Mouse (Mus musculus) CH12.LX (cell line): ENCODE measurements at regions not wholly inside any gene's neighbourhood (a gene's known extent, or its start where the extent isn't known, plus 50 kb on each side); places are given as distances from the start of the nearest gene placed in this dataset.

Source experiments
- DNase-seq: peaks from one replicate; pipeline ENCODE4 v3.0.0-alpha.2; 2013; ENCODE audit errors: extremely low read depth
- H3K27ac ChIP-seq: 2 replicates; pipeline ENCODE4 v1.5.1; 2012; ENCODE audit warnings: low read depth, mild to moderate bottlenecking, control low read depth, moderate library complexity; ENCODE audit not compliant: insufficient read depth
- H3K27me3 ChIP-seq: replicated peaks from 2 replicates; pipeline ENCODE3; 2012; ENCODE audit warnings: inconsistent platforms
- H3K36me3 ChIP-seq, 2 experiments: replicated peaks in 1 of 2; 2 replicates each; pipeline versions ENCODE3 to v1.6.1; 2012; ENCODE audit warnings: inconsistent platforms in 1 of 2, low read length in 1 of 2, mild to moderate bottlenecking in 1 of 2, mixed read lengths in 1 of 2, moderate library complexity in 1 of 2; ENCODE audit not compliant: control insufficient read depth in 1 of 2, insufficient read depth in 1 of 2
- H3K4me1 ChIP-seq, 2 experiments: 2 replicates each; pipeline ENCODE4 v1.6.1; 2012; ENCODE audit warnings: inconsistent platforms in 1 of 2, moderate library complexity in 1 of 2; ENCODE audit not compliant: insufficient read depth in 2 of 2, control insufficient read depth in 1 of 2
- H3K4me2 ChIP-seq: 2 replicates; pipeline ENCODE4 v1.6.1; 2012; ENCODE audit warnings: low read depth, mild to moderate bottlenecking, control low read depth; ENCODE audit not compliant: poor library complexity, insufficient read depth, severe bottlenecking
- H3K4me3 ChIP-seq, 3 experiments: fragments of 150-350 bp in 1 of 3; sonication (generic) in 1 of 3; replicated peaks in 1 of 3; 2 replicates each; pipeline versions ENCODE3 to v1.5.1; 2011 to 2012; ENCODE audit warnings: low read depth in 2 of 3, low read length in 2 of 3, mild to moderate bottlenecking in 2 of 3, moderate library complexity in 2 of 3, control low read depth in 1 of 3, improper control_type of control experiment in 1 of 3, inconsistent platforms in 1 of 3, mixed read lengths in 1 of 3; ENCODE audit not compliant: poor library complexity in 1 of 3
- H3K79me2 ChIP-seq: replicated peaks from 2 replicates; pipeline ENCODE4 v1.6.1; 2012; ENCODE audit warnings: mild to moderate bottlenecking, moderate library complexity; ENCODE audit not compliant: control insufficient read depth, poor library complexity, insufficient read depth, severe bottlenecking; ENCODE audit errors: extremely low read depth
- H3K9ac ChIP-seq: 2 replicates; pipeline ENCODE4 v1.6.1; 2012; ENCODE audit warnings: low read depth, mild to moderate bottlenecking, control low read depth, moderate library complexity; ENCODE audit not compliant: insufficient read depth
- H3K9me3 ChIP-seq: replicated peaks from 2 replicates; pipeline ENCODE3; 2012; ENCODE audit warnings: low read length, inconsistent platforms, mixed read lengths
- BHLHE40 ChIP-seq: IDR thresholded peaks from 2 replicates; pipeline ENCODE4 v1.6.1; 2011; ENCODE audit warnings: mild to moderate bottlenecking, low read depth, low read length, improper control_type of control experiment
- CHD2 ChIP-seq: IDR thresholded peaks from 2 replicates; pipeline ENCODE4 v1.6.1; 2011; ENCODE audit warnings: low read length, improper control_type of control experiment
- CTCF ChIP-seq, 2 experiments: IDR thresholded peaks in 1 of 2; conservative IDR thresholded peaks in 1 of 2; 2 replicates each; pipeline ENCODE4 v1.5.1; 2011 to 2012; ENCODE audit warnings: low read depth in 2 of 2, low read length in 2 of 2, improper control_type of control experiment in 1 of 2, inconsistent platforms in 1 of 2, mild to moderate bottlenecking in 1 of 2, moderate library complexity in 1 of 2
- ELF1 ChIP-seq: IDR thresholded peaks from 2 replicates; pipeline ENCODE4 v1.6.1; 2014; ENCODE audit warnings: low read depth, mild to moderate bottlenecking, inconsistent platforms, low read length, improper control_type of control experiment
- EP300 ChIP-seq: IDR thresholded peaks from 2 replicates; pipeline ENCODE4 v1.6.1; 2011; ENCODE audit warnings: low read length, improper control_type of control experiment
- ETS1 ChIP-seq: conservative IDR thresholded peaks from 2 replicates; pipeline ENCODE4 v1.6.1; 2012; ENCODE audit warnings: low read depth, mild to moderate bottlenecking, inconsistent platforms, low read length, improper control_type of control experiment, moderate library complexity
- GABPA ChIP-seq: IDR thresholded peaks from 2 replicates; pipeline ENCODE4 v1.6.1; 2012; ENCODE audit warnings: low read depth, low read length, improper control_type of control experiment, inconsistent platforms; ENCODE audit not compliant: insufficient replicate concordance
- IRF4 ChIP-seq: IDR thresholded peaks from 2 replicates; pipeline ENCODE4 v1.6.1; 2014; ENCODE audit warnings: low read depth, mild to moderate bottlenecking, inconsistent platforms, low read length, improper control_type of control experiment
- JUND ChIP-seq: conservative IDR thresholded peaks from 2 replicates; pipeline ENCODE4 v1.6.1; 2011; ENCODE audit warnings: low read depth, low read length, improper control_type of control experiment
- MAFK ChIP-seq: IDR thresholded peaks from 2 replicates; pipeline ENCODE4 v1.6.1; 2011; ENCODE audit warnings: low read length, improper control_type of control experiment; ENCODE audit not compliant: insufficient replicate concordance
- MAX ChIP-seq: IDR thresholded peaks from 2 replicates; pipeline ENCODE4 v1.6.1; 2011; ENCODE audit warnings: low read length, improper control_type of control experiment
- MAZ ChIP-seq: IDR thresholded peaks from 2 replicates; pipeline ENCODE4 v1.6.1; 2012; ENCODE audit warnings: low read depth, mild to moderate bottlenecking, inconsistent platforms, low read length, improper control_type of control experiment, moderate library complexity
- MEF2A ChIP-seq: IDR thresholded peaks from 2 replicates; pipeline ENCODE4 v1.6.1; 2014; ENCODE audit warnings: low read depth, mild to moderate bottlenecking, inconsistent platforms, low read length, improper control_type of control experiment, borderline replicate concordance
- NRF1 ChIP-seq: IDR thresholded peaks from 2 replicates; pipeline ENCODE4 v1.6.1; 2014; ENCODE audit warnings: low read depth, mild to moderate bottlenecking, inconsistent platforms, low read length, improper control_type of control experiment, moderate library complexity
- POLR2A ChIP-seq: IDR thresholded peaks from 2 replicates; pipeline ENCODE4 v1.6.1; 2011; ENCODE audit warnings: low read depth, mild to moderate bottlenecking, improper control_type of control experiment, low read length
- POLR2AphosphoS2 ChIP-seq: IDR thresholded peaks from 2 replicates; pipeline ENCODE4 v1.6.1; 2011; ENCODE audit warnings: low read depth, low read length, improper control_type of control experiment
- RAD21 ChIP-seq: IDR thresholded peaks from 2 replicates; pipeline ENCODE4 v1.6.1; 2011; ENCODE audit warnings: low read depth, mild to moderate bottlenecking, low read length, improper control_type of control experiment, moderate library complexity
- RCOR1 ChIP-seq: conservative IDR thresholded peaks from 2 replicates; pipeline ENCODE4 v1.6.1; 2012; ENCODE audit warnings: low read depth, mild to moderate bottlenecking, inconsistent platforms, low read length, improper control_type of control experiment
- SIN3A ChIP-seq: IDR thresholded peaks from 2 replicates; pipeline ENCODE4 v1.6.1; 2012; ENCODE audit warnings: low read length, improper control_type of control experiment, inconsistent platforms
- SMC3 ChIP-seq: IDR thresholded peaks from 2 replicates; pipeline ENCODE4 v1.6.1; 2011; ENCODE audit warnings: low read depth, low read length, improper control_type of control experiment
- TCF12 ChIP-seq: IDR thresholded peaks from 2 replicates; pipeline ENCODE4 v1.6.1; 2014; ENCODE audit warnings: low read depth, mild to moderate bottlenecking, inconsistent platforms, low read length, improper control_type of control experiment
- USF1 ChIP-seq: IDR thresholded peaks from 2 replicates; pipeline ENCODE4 v1.6.1; 2014; ENCODE audit warnings: low read depth, mild to moderate bottlenecking, inconsistent platforms, low read length, improper control_type of control experiment
- USF2 ChIP-seq: conservative IDR thresholded peaks from 2 replicates; pipeline ENCODE4 v1.6.1; 2011; ENCODE audit warnings: low read depth, low read length, improper control_type of control experiment
- ZMIZ1 ChIP-seq: IDR thresholded peaks from 2 replicates; pipeline ENCODE4 v1.6.1; 2012; ENCODE audit warnings: low read depth, mild to moderate bottlenecking, inconsistent platforms, low read length, improper control_type of control experiment
- ZNF384 ChIP-seq: IDR thresholded peaks from 2 replicates; pipeline ENCODE4 v1.6.1; 2012; ENCODE audit warnings: low read depth, low read length, improper control_type of control experiment, inconsistent platforms
- dilution Hi-C: fragments of 300-500 bp; cut with MboI; formaldehyde crosslinking; loops from 2 replicates; pipeline ENCODE4 v1.14.3; 2020; ENCODE audit warnings: low sequenced_read_pairs; ENCODE audit not compliant: extremely low pct_unique_long_range_greater_than_20kb, extremely low pct_ligation_motif_present
- in situ Hi-C: fragments of 300-500 bp; cut with MboI; formaldehyde crosslinking; loops from 3 replicates; pipeline ENCODE4 v1.14.3; 2019; ENCODE audit warnings: low sequenced_read_pairs, low pct_ligation_motif_present, low pct_unique_long_range_greater_than_20kb, mixed read lengths

- Histone ChIP-seq H3K79me2 (no peaks in the 10 kb centered on the region), H3K4me2 (no peak overlapping the region), H3K4me3 (no peak overlapping the region), H3K36me3 (no peaks in the 10 kb centered on the region), H3K9ac (no peak overlapping the region), H3K27ac (no peak overlapping the region), H3K4me1 (no peaks in the 10 kb centered on the region), H3K9me3 (no peaks in the 10 kb centered on the region), H3K27me3 (no peaks in the 10 kb centered on the region)
- no peak for DNase-seq
- TF ChIP-seq CHD2 = no peak
- no peak for TF ChIP-seq JUND
- TF ChIP-seq USF1 = no peak
- TF ChIP-seq RAD21 = peak; percentile 25
- TF ChIP-seq IRF4 = no peak
- TF ChIP-seq EP300 = no peak
- TF ChIP-seq MAZ = no peak
- peak in 1 of 2 experiments; percentile 34; a peak in 2 of 4 replicates for TF ChIP-seq CTCF (conservative IDR thresholded peaks at IDR 0.05 in 1 of 2, IDR thresholded peaks at IDR 0.05 in 1 of 2; ENCODE audit: low read depth in 2 of 2, low read length in 2 of 2)
- no peak for TF ChIP-seq POLR2AphosphoS2
- TF ChIP-seq BHLHE40 = no peak
- dilution Hi-C loops = no loop called here
- in situ Hi-C loops = no loop called here
Observed at GRCm38 (mm10) chrX:133787112-133787511, 63.7 kb upstream of the Tnmd start.

GRCm38 (mm10) chrX:133754026-133754425 is 65.2 kb upstream of the Pcdh19 start:
- Histone ChIP-seq H3K4me1 (no peaks in the 10 kb centered on the region; a peak in 1 of 4 replicates), H3K27ac (no peak overlapping the region), H3K27me3 (no peaks in the 10 kb centered on the region), H3K4me2 (no peak overlapping the region), H3K4me3 (no peak overlapping the region), H3K9ac (no peak overlapping the region), H3K36me3 (no peaks in the 10 kb centered on the region), H3K79me2 (no peaks in the 10 kb centered on the region), H3K9me3 (no peaks in the 10 kb centered on the region)
- dilution Hi-C loops = no loop called here
- TF ChIP-seq SMC3 (no peak), ELF1 (no peak), USF2 (no peak), IRF4 (no peak), MEF2A (no peak), USF1 (no peak), NRF1 (no peak), POLR2AphosphoS2 (no peak)
- in situ Hi-C loops = no loop called here
- no peak for DNase-seq

- Histone ChIP-seq H3K4me1 (no peaks in the 10 kb centered on the region; a peak in 1 of 4 replicates), H3K27ac (no peak overlapping the region), H3K9me3 (no peaks in the 10 kb centered on the region), H3K4me3 (no peak overlapping the region), H3K27me3 (no peaks in the 10 kb centered on the region), H3K36me3 (no peaks in the 10 kb centered on the region), H3K4me2 (no peak overlapping the region), H3K79me2 (no peaks in the 10 kb centered on the region), H3K9ac (no peak overlapping the region)
- TF ChIP-seq MAFK (no peak), ZNF384 (no peak), CHD2 (no peak), TCF12 (no peak), POLR2A (no peak), GABPA (no peak), ETS1 (no peak), MEF2A (no peak), RCOR1 (no peak), MAX (no peak), SIN3A (no peak), USF1 (no peak), ZMIZ1 (no peak)
- in situ Hi-C loops (no loop called here), dilution Hi-C loops (no loop called here)
- no peak for DNase-seq
Observed at GRCm38 (mm10) chrX:133752232-133752631, 63.4 kb upstream of the Pcdh19 start.
